Mouse (Mus musculus): Measurements from ENCODE around the gene Th.

Gene Th

DNA sequence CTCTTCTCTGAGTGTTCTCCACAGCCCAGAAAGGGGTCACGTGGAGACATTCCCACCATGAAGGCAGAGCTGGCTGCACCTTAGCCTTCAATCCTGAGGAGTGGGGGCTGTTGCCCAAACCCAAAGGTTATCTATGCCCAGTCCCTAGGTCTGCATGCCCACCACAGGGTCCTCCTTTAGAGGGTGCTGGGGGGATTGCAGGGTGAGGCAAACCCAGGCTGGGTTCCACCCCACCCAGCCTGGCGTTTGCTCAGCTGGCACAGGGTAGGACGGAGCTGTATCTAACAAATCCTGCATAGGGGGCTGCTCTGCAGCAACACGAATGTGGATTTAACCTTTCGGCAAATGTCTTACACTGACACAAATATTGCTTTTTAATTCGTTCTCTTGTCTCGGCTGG lies 29.2 kb downstream of the Th start:
- DNase-seq (ENCODE audit: low read depth, low spot score) = no peak

DNA sequence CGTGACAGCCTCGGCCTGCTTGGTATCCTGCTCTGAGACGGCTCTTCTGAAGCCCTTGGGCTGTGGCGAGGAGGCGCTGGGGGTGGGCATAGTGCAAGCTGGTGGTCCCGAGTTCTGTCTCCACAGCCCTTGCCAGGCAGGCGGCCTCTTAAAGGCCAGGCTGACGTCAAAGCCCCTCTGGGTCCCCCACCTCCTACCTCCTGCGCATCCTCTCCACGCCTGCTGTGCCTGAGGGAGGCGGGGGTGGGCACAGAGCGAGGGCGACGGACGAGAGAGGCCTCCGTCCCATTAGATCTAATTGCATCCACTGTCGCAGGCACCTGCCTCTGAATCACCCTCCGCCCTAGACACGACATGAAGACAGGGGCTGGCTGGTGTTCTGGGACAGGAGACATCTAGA lies 31.1 kb downstream of the Th start:
- DNase-seq (ENCODE audit: low read depth, low spot score) = no peak

DNA sequence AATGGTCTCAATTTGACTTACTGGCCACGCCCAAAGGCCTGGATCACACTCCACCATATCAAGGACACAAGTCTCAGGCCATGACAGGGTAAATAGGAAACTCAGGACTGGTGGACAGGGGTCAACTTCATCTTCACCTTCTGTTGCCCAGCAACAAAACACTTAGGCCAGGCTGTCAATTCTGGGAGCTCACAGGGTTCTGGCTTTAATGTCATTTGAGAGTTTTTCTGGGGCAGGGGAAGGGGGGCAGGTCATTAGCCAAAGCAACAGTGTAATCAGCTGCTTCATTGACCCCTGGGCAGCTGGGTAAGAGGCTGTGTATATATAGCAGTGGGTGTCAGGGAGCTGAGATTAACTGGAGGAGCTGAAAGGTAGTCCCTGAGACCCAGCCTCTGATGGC lies 33.5 kb downstream of the Th start:
- no peak for DNase-seq (ENCODE audit: low read depth, low spot score)

DNA sequence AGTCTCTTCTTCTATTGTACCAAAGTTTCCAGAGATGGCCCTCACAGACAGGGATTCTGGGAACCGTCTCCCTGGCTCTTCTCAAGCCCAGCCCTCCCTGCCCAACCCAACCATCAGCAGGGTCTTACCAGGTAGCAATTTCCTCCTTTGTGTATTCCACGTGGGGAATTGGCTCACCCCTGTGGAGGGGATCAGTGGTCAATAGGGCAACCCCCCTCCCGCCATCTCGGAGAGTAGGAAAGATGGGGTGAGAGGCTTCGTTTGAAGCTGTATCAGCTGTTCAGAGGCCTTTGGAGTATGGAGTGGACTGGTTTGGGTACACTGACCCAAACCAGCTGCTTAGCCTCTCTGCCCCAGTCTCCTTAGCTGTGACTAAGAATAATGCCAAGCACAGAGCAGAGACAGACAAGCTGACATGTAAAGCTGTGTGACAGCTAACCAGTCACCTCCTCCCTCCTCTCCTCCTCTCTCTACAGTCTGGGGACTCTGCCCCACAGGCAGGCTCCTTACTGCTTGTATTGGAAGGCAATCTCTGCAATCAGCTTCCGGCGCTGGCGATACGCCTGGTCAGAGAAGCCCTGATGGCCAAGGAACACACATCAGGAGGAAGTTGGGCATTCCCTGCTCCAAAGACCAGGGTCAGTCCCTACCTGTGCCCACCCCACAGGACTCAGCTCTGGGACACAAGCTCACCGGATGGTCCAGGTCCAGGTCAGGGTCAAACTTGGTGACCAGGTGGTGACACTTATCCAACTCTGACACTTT lies 34.8 kb downstream of the Th start:
- DNase-seq (ENCODE audit: low read depth, low spot score) = no peak

DNA sequence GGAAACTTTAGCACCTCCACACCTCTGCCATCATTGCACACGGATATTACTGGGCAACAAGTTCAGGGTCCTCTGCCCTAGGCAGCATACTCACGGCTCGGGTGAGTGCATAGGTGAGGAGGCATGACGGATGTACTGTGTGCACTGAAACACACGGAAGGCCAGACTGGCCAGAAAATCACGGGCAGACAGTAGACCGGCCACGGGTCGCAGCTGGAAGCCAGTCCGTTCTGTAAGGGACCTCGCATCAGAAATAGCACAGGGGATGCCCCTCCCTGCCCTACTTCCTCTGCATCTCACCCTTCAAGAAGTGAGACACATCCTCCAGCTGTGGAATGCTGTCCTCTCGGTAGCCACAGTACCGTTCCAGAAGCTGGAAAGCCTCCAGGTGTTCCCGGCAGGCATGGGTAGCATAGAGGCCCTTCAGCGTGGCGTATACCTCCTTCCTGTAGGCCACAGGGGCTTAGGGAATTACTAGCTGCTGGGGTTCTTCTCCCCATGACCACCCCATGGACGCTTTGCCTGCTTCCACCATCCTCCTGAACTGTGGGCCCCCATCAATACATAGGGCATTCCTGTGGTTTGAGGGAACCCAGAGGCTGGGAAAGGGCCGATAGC lies 35.6 kb downstream of the Th start:
- no peak for DNase-seq (ENCODE audit: low read depth, low spot score)

DNA sequence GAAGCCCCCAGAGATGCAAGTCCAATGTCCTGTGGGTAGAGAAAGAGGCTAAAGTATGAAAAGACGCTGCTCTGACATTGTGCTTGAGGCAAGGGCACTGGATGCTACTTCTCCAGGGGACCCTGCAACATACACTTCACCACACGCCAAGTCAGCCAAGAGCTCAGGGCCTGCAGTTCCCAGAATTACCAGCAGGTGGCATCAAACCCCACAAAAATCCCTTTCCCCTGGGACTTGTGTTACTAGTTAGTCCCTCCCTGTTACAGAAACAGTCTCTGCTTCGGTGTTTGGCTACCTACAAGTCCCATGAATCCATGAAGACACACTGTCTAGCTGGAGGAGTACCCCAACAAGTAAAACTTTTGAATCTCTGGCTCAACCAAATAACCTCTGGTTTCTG lies 36.3 kb downstream of the Th start:
- peak; percentile 84 for DNase-seq (ENCODE audit: low read depth, low spot score)

DNA sequence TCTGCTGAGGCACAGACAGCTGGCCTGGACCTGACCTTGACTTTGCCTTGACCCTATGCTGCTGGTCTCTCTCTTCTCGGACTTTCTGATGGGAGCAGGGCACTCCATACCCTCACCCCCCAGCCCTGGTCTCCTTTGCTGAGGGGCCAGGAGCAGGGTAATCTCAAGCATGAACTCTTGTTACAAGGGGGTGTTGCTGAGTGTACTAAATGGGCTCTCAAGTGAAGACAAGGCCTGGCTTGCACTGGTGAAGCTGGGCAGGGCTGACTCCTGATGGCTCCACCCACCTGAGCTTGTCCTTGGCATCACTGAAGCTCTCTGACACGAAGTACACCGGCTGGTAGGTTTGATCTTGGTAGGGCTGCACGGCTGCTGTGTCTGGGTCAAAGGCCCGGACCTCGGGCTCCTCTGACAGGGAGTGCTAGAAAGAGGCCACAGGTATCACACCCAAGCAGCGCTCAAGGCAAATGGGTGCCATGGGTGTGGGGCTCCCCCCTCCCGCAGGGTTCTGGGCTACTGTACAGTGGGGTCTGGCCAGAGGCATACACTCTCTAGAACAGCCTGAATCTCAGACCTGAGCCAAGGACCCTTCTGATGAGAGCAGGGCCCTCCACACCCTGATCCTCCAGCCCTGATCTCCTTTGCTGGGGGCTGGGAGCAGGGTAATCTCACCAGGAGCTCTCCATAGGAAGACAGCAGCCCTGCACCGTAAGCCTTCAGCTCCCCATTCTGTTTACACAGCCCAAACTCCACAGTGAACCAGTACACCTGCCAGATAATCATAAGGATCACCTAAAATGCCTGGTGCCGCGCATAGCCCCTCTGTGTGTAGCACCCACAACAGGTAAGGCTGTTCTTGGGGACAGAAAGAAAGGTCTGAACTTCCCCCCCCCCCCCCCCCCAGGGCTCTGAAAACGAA lies 36.9 kb downstream of the Th start:
- no peak for DNase-seq (ENCODE audit: low read depth, low spot score)

DNA sequence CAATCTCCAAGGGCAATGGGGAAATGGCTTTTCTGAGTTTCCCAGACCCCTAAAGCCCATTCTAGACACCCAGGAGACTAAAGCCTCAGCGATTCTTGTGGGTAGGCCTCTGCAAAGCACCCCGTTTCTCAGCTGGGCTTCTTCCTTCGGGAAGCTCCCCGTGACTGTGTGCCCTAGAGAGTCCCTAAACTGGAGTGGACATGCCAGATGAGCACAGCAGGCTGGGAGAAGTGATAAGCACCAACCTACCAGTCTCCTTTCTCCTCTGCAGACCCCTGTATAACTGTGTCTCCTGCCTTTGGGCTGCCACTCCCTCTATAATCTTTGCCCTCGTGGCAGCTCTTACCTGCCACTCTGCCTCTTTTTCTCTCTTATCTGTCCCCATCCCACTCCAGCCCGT lies 37.6 kb downstream of the Th start:
- DNase-seq (ENCODE audit: low read depth, low spot score) = no peak

DNA sequence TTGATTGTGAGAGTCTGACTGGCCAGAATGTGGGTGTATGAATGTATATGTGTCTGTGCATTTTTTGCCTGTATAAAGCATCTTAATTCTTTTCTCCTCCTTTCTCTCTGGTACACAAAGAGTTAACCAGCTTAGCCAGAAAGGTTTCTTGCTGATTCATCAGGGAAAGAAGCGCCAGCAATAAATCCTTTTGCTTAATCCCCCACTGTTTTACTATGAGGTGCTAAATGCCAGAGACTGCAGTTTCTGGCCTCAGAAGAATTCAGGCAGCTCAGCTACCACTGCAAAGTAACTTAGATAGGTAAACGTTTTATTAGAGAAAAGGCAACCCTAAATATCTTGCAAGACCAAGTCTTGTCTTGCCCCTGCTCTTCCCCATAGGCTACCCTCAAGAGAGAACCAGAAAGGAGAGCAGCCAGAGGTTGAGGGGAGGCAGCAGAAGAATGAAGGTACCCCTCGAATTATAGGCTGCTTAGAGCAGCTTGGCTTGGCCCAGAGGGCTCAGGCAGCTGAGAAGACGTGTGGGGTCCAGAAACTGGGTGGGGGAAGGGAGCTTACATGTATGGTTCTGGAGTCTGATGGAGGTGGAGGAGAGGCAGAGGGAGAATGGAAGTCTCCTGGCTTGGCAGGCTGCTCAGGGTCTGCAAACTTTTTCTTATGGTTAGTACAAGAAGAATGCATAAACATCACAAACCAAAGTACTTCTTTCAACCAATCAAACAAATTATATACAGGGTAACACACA lies 61.3 kb downstream of the Th start:
- no peak for DNase-seq (ENCODE audit: low read depth, low spot score)

DNA sequence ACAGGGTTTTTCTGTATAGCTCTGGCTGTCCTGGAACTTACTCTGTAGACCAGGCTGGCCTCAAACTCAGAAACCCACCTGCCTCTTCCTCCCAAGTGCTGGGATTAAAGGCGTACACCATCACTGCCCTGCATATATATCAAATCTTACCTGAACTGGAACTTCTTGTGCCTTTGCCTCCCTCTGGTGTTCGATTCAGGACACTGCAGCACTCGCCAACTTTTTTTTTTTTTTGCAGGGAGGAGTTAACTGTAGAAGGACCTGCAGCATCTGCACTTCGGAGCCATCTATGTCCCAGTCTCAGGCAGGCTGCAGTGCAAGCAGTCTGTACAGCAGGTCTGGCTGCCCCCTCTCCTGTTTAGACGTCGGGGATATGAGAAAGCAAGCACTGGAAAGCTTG lies 80.2 kb downstream of the Th start:
- DNase-seq (ENCODE audit: low read depth, low spot score) = peak; percentile 69

All from ES-CJ7 (cell line).